Mouse (Mus musculus) hindbrain, embryonic 12.5 days (tissue): ENCODE results near the gene Pde1a. TPM values are rescaled to one million over a fixed set of nuclear protein-coding genes. Genes with fewer than 3 reads are reported as not detected.

Experiments used
- ATAC-seq: fragments of 200-750 bp; cut with Nextera tagmentation; 2 replicates; pipeline ENCODE4 v1.8.0; 2017; ENCODE audit warnings: moderate TSS enrichment; ENCODE audit not compliant: low FRiP score
- H3K27ac ChIP-seq: fragments of 300-500 bp; sonication (generic); 2 replicates; pipeline ENCODE4 v1.5.1; 2016; ENCODE audit warnings: mild to moderate bottlenecking
- H3K27me3 ChIP-seq: fragments of 300-500 bp; sonication (generic); 2 replicates; pipeline ENCODE4 v1.6.1; 2016; ENCODE audit warnings: mild to moderate bottlenecking
- H3K36me3 ChIP-seq: fragments of 300-500 bp; sonication (generic); 2 replicates; pipeline ENCODE4 v1.6.1; 2016; ENCODE audit warnings: mild to moderate bottlenecking
- H3K4me1 ChIP-seq: fragments of 300-500 bp; sonication (generic); 2 replicates; pipeline ENCODE4 v1.6.1; 2016
- H3K4me2 ChIP-seq: fragments of 300-500 bp; sonication (generic); replicated peaks from 2 replicates; pipeline ENCODE4 v1.6.1; 2016; ENCODE audit warnings: mild to moderate bottlenecking
- H3K4me3 ChIP-seq: fragments of 300-500 bp; sonication (generic); 2 replicates; pipeline ENCODE4 v1.5.1; 2016; ENCODE audit warnings: mild to moderate bottlenecking
- H3K9ac ChIP-seq: fragments of 300-500 bp; sonication (generic); 2 replicates; pipeline ENCODE4 v1.6.1; 2016; ENCODE audit warnings: mild to moderate bottlenecking, moderate library complexity
- H3K9me3 ChIP-seq: fragments of 300-500 bp; sonication (generic); replicated peaks from 2 replicates; pipeline ENCODE4 v1.6.1; 2016; ENCODE audit warnings: mild to moderate bottlenecking
- WGBS: fragments of 180-500 bp; shearing (Covaris S2); methylation state at CpG from one replicate; pipeline ENCODE4 v1.1.7; 2016; 5-methylcytosine and 5-hydroxymethylcytosine counted together
- polyA plus RNA-seq: library from polyadenylated mRNA; unstranded; fragments of >200 nt; fragmentation: Nextera tagmentation; extraction: Ambion mirVana; gene quantifications from 2 replicates; pipeline ENCODE4 v1.2.1, GENCODE M21; 2016

The Pde1a gene
- polyA plus RNA-seq, 1 experiment from 2014 or later: 2.8 TPM

DNA sequence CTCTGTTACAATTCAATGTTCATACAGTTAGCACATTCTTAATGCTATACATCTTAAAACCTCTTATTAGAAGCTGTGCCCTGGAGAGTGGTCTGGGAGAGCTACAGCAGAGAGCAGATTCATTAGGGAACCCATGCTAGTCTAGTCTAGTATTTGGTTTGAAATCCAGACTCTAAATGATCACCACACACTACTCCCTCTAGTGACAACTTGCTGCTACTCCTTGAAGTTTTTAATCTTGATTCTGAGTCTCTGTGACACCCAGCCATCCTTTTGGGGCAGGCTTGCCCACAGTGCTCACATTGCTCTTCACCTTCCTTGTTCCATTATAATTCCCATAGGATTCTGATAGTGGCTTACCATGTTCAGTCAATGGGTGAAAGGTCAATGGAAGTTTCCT is 206.9 kb downstream of the Pde1a start:
- H3K36me3 ChIP-seq: no peaks in the 10 kb centered on the region
- no peaks in the 10 kb centered on the region for H3K9me3 ChIP-seq
- no peak overlapping the region for H3K9ac ChIP-seq
- no peak for ATAC-seq
- no peak overlapping the region for H3K4me2 ChIP-seq
- H3K4me1 ChIP-seq: no peaks in the 10 kb centered on the region
- no peak overlapping the region for H3K4me3 ChIP-seq
- H3K27ac ChIP-seq: no peak overlapping the region
- H3K27me3 ChIP-seq: no peaks in the 10 kb centered on the region

DNA sequence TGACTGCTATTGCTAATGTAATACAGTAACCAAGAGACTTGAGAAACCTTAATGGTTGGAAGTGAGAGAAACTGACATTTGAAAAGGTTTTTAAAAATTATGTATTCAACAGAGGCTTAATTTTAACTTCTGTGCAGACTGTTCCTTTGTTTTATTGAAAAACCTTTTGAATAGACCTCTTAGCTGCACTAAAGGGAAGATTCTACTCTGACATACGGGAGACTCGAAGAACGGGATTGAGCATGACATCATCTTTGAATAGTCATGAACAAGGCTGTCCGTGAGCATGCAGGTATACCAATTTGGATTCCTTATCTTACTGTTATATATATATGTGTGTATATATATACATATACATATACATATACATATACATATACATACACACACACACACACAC is 207.9 kb downstream of the Pde1a start:
- Histone ChIP-seq H3K9ac (no peak overlapping the region), H3K27ac (no peak overlapping the region), H3K4me1 (no peaks in the 10 kb centered on the region), H3K4me3 (no peak overlapping the region), H3K9me3 (no peaks in the 10 kb centered on the region), H3K27me3 (no peaks in the 10 kb centered on the region), H3K4me2 (no peak overlapping the region), H3K36me3 (no peaks in the 10 kb centered on the region)
- 95% methylated on average over 4 of the region's 4 CpGs for WGBS
- ATAC-seq: no peak

DNA sequence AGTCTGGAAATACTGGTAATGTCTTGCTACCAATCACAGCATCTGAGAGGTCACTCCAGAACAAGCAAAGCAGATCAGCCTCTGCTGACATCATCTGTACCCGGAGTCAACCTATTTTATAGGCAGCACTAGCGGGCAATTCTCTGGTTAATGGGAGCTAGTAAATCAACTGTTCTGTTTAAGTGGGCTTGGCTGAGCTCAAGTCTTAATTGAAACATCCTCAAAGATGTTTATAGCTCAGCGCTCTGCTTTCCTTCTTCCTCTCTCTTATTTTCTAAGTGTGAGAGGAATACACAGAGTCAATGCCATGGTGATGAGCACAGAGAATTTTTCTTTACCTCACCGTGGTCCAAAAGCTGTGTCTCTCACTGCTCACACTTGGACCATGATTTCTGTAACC is 208.8 kb downstream of the Pde1a start:
- Histone ChIP-seq H3K27me3 (no peaks in the 10 kb centered on the region), H3K4me2 (no peak overlapping the region), H3K36me3 (no peaks in the 10 kb centered on the region), H3K4me1 (no peaks in the 10 kb centered on the region), H3K4me3 (no peak overlapping the region), H3K9me3 (no peaks in the 10 kb centered on the region), H3K9ac (no peak overlapping the region), H3K27ac (no peak overlapping the region)
- no peak for ATAC-seq
- 91% methylated on average over 4 of the region's 4 CpGs for WGBS

DNA sequence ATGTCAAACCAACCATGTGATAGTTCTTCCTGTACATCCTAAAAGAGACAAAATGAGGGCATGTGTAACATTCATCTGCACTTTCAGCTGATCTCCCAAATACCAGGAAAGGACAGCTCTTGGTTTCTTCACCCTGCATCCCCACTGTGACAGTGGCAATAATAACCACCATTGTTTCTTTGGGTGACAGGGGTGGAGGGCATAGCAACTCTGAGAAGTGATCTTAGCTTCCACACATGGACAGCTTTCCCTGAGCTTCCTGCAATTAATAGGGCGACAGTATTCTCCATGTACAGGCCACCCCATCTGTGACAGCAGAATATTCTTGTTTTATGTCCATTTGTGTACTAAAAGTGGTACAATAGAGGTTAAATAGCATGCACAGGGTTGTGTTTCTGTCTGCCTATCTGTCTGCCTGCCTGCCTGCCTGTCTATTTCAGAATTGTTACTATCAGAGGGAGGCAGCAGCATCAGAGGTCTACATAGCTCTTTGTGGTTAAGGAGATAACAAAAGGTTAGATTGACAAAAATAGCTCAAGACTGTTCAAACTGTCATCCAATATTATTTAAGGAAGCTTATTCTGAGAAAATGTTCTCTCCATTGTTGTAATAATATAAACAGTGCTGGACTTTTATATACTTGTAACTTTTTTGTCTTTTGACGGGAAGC is 227.3 kb downstream of the Pde1a start:
- Histone ChIP-seq H3K27ac (no peak overlapping the region), H3K4me1 (no peaks in the 10 kb centered on the region), H3K27me3 (no peaks in the 10 kb centered on the region), H3K36me3 (no peaks in the 10 kb centered on the region), H3K4me2 (no peak overlapping the region), H3K9ac (no peak overlapping the region), H3K9me3 (no peaks in the 10 kb centered on the region), H3K4me3 (no peak overlapping the region)
- no peak for ATAC-seq
- 92% methylated on average over 2 of the region's 2 CpGs for WGBS

DNA sequence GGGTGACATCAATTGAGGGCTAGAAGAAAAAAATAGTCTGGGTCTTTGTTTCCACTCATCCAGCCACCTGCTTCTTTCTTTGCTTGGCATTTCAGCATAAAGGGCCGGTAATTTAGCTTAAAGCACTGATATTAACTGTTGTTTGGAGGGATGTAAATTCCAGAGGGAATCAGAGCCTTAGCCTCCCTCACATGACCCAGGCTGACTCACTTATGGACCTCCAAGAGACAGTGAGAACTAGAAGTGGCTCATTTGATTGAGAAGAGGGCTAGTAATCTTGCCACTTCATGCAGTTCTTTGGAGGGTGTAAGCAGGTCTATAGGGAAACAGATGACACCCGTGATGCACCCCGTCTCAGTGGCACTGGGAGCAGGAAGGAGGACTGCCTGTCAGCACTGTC is 230.7 kb downstream of the Pde1a start:
- no peak for ATAC-seq
- WGBS: 74% methylated on average over 3 of the region's 3 CpGs
- Histone ChIP-seq H3K4me1 (no peaks in the 10 kb centered on the region), H3K27ac (no peak overlapping the region), H3K27me3 (no peaks in the 10 kb centered on the region), H3K36me3 (no peaks in the 10 kb centered on the region), H3K4me2 (no peak overlapping the region), H3K9me3 (no peaks in the 10 kb centered on the region), H3K9ac (no peak overlapping the region), H3K4me3 (no peak overlapping the region)

DNA sequence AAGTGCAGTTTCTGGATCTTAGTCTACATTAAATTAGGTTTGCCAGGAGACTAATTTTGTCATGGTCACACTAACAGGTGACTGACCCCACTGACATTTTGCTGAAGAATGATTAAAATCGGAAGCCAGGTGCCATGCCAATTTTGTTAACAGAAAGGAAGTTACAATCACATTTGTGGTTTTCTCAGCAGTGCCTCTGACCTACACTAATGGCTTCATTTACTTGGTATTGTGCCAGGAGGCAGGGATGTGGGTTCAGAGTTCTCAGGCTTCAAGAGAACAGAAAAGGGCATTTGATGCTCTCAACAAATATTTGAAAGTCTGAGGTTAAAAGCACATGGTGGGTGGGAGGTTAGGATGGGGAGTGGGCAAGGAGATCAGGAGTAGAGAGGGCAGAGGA is 236.4 kb downstream of the Pde1a start:
- no peaks in the 10 kb centered on the region for H3K36me3 ChIP-seq
- H3K4me3 ChIP-seq: no peak overlapping the region
- WGBS: 86% methylated on average over 1 of the region's 1 CpGs
- H3K9ac ChIP-seq: no peak overlapping the region
- H3K4me2 ChIP-seq: no peak overlapping the region
- H3K9me3 ChIP-seq: no peaks in the 10 kb centered on the region
- H3K4me1 ChIP-seq: no peaks in the 10 kb centered on the region
- no peaks in the 10 kb centered on the region for H3K27me3 ChIP-seq
- no peak for ATAC-seq
- no peak overlapping the region for H3K27ac ChIP-seq

DNA sequence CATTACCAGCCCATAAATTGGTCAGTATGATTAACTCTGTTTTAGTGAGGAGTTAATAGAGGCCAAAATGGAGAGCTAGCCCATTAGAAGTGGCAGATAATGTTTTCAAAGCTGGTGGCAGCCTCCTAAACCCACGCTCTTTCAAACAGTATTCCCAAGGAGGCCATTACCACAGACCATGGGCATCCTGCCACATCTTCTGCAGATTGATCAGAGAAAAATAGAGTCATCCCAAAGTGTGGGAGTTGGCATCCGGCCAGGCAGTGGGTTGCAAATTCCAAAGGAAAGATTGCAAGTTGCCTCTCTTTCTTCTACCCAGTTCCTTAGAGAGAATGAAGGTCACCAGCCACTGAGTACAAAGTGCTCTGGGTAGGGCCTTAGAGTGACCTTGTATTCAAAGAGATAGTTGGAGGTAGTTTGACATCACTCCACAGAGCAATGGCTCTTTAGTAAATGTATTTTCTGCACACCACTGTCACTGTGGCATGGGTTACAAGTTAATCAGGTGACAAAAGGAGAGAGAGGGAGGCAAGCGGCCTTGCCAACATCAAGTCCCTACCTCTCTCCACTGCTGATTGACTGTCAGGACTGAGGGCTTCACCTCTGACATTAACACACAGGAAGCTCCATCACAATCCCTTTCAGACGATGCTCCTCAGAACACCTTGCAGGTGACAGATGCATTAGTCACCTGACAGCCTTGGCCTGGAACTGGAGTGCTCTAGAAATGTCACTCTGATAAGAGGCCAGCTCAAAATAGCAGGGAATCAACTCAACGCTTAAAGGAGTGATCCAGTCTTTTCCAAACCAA is 237.3 kb downstream of the Pde1a start:
- no peak overlapping the region for H3K9ac ChIP-seq
- H3K9me3 ChIP-seq: no peaks in the 10 kb centered on the region
- H3K36me3 ChIP-seq: no peaks in the 10 kb centered on the region
- 86% methylated on average over 5 of the region's 5 CpGs for WGBS
- no peak overlapping the region for H3K4me3 ChIP-seq
- H3K27me3 ChIP-seq: no peaks in the 10 kb centered on the region
- ATAC-seq: no peak
- no peak overlapping the region for H3K4me2 ChIP-seq
- H3K4me1 ChIP-seq: no peaks in the 10 kb centered on the region
- H3K27ac ChIP-seq: no peak overlapping the region

DNA sequence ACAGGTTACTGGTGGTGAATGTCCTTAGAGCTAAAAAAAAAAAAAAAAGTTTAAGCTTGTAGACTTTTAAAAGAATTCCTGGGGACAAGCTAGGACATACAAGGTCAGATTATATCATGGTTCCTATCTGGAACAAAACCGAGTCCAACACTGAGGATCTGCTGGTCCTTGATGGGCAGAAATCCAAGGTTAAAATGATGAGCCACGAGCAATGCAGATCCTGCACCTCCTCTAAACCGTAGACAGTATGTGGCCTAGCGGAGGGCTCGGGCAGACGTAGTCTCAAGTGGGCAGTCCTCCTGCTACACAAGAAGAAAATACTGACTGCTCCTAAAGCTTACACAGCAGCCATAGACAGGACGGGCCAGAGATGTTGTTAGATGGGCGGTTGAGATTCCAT is 238.5 kb downstream of the Pde1a start:
- 86% methylated on average over 8 of the region's 8 CpGs for WGBS
- no peak for ATAC-seq
- no peak overlapping the region for H3K27ac ChIP-seq
- H3K4me3 ChIP-seq: no peak overlapping the region
- no peaks in the 10 kb centered on the region for H3K27me3 ChIP-seq
- no peaks in the 10 kb centered on the region for H3K36me3 ChIP-seq
- no peak overlapping the region for H3K9ac ChIP-seq
- H3K4me2 ChIP-seq: no peak overlapping the region
- H3K9me3 ChIP-seq: no peaks in the 10 kb centered on the region
- no peaks in the 10 kb centered on the region for H3K4me1 ChIP-seq

DNA sequence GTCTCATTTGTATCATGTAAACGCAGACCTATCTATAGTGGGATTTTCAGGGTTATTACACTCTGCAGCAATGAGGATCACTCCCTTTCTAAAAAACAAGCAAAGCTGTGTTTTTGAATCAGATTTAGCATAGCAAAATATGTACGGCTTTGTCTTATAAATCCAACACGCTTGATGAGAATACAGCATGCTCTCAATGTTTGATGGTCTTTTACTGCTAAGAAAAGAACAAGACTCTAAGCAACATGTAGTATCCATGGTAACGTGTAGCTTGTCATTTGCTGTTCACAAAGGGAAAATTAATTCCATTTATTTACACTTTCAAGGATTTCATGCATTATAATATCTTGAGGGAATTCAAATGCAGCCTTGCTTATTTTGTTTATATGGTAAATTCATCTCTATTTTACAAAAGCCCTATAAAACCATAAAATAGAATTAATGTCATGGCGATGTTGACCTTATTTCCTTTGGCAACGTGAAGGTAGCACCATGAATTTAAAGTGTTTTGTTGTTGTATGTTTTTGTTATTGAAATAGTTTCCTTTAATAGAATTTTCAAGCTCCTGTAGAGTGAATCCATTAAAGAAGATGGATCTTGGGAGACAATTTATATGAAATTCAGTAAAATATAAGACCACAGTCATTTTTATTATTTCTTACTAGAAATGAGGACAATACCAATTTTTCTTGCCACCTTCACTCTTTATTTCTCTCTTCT is 245.5 kb downstream of the Pde1a start:
- H3K4me3 ChIP-seq: no peak overlapping the region
- H3K36me3 ChIP-seq: no peaks in the 10 kb centered on the region
- no peak overlapping the region for H3K9ac ChIP-seq
- WGBS: 71% methylated on average over 6 of the region's 6 CpGs
- no peaks in the 10 kb centered on the region for H3K4me1 ChIP-seq
- H3K9me3 ChIP-seq: no peaks in the 10 kb centered on the region
- no peak overlapping the region for H3K4me2 ChIP-seq
- H3K27me3 ChIP-seq: no peaks in the 10 kb centered on the region
- ATAC-seq: no peak
- H3K27ac ChIP-seq: no peak overlapping the region

DNA sequence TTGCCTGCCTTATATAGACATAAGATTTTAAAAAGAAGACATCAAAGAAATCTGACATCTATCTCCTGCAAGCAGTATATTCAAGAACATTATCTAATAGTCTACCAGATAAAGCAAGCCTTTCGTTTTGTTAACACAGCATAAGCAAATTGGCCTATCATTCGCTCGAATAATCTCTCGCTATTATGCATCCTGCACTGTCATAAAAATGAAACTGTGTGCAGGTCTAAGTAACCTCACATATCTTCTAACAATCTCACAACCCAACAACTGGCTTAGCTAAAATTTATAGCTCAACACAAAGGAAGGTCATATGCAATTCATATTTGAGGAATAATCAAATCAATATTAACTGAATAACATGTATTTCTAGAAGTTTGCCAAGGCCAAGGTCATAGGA is 246.0 kb downstream of the Pde1a start:
- H3K4me2 ChIP-seq: no peak overlapping the region
- H3K27ac ChIP-seq: no peak overlapping the region
- H3K4me3 ChIP-seq: no peak overlapping the region
- ATAC-seq: no peak
- no peak overlapping the region for H3K9ac ChIP-seq
- no peaks in the 10 kb centered on the region for H3K36me3 ChIP-seq
- no peaks in the 10 kb centered on the region for H3K4me1 ChIP-seq
- no peaks in the 10 kb centered on the region for H3K27me3 ChIP-seq
- WGBS: 90% methylated on average over 4 of the region's 4 CpGs
- no peaks in the 10 kb centered on the region for H3K9me3 ChIP-seq

DNA sequence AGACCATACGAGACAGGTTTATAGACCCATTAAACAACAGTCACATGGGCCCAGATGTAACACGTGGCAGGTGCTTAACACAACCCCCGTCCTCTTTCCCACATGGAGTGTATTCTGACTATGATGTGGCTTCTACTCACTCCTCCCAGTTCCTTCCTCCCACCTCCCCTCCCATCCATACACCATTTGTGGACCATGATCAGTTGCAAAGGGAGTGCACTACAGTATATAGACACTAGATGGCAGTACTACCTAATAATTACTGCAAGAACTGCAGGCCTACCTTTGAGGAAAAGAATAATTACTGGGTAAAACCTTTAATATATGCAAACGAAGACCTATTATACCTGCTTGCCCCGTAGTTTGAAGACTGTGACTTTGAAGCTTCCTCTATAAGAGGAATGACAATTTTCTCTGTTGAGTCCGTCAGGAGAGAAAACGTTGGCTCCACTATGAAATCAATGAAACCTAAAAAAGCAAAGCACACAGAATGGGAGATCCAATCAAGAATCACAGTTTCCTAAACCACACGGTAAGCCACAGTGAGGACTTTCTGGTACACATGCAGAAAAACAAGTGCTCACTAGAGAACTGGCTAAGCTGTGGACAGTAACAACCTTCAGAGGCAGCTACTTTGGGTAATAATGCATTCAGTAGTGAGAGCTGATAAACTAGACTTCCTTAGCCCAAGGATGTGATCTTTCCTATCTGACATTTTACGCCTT is 263.8 kb downstream of the Pde1a start:
- WGBS: 51% methylated on average over 9 of the region's 9 CpGs
- H3K27me3 ChIP-seq: no peaks in the 10 kb centered on the region
- H3K36me3 ChIP-seq: no peaks in the 10 kb centered on the region
- no peaks in the 10 kb centered on the region for H3K4me1 ChIP-seq
- H3K9ac ChIP-seq: no peak overlapping the region
- no peak overlapping the region for H3K4me3 ChIP-seq
- no peak overlapping the region for H3K27ac ChIP-seq
- peak; percentile 78 for ATAC-seq
- H3K4me2 ChIP-seq: no peak overlapping the region
- no peaks in the 10 kb centered on the region for H3K9me3 ChIP-seq

DNA sequence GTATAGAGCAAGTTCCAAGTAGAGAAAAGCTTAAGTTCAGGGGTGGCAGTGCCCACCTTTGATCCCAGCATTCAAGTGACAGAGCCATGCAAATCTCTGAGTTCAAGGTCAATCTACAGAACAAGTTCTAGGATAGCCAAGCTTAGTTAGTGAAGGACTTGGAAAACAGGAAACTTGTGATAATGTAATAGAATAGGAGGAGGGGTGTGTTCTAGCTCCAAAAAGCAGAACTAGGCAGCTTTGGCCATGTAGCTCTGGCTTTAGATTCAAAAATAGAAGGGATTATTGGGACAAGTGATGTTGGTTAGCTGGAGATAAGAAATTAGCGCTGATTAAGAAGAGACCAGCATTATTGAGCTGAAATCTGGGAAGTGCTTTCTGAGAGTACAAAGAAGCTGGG is 272.4 kb downstream of the Pde1a start:
- WGBS: 86% methylated on average over 1 of the region's 1 CpGs
- Histone ChIP-seq H3K4me1 (no peaks in the 10 kb centered on the region), H3K9me3 (no peaks in the 10 kb centered on the region), H3K27me3 (no peaks in the 10 kb centered on the region), H3K9ac (no peak overlapping the region), H3K4me2 (no peak overlapping the region), H3K4me3 (no peak overlapping the region), H3K36me3 (no peaks in the 10 kb centered on the region), H3K27ac (no peak overlapping the region)
- ATAC-seq: no peak
